Mouse (Mus musculus): ENCODE measurements around the gene Qars.

GRCm38 (mm10) chr9:108462192-108462591 is 45.3 kb upstream of the Qars start:
- TF ChIP-seq CTCF (IDR thresholded peaks at IDR 0.05; ENCODE audit: low read depth, low read length), result no peak
- TF ChIP-seq POLR2A (IDR thresholded peaks at IDR 0.05; ENCODE audit: borderline replicate concordance, low read depth, low read length), result no peak
